Mouse (Mus musculus): ENCODE data around the gene Lpcat3. TPM values are rescaled to one million over a fixed set of nuclear protein-coding genes. Genes with fewer than 3 reads are reported as not detected.
"Not testable (repeated sequence)": the region's sequence is repeated elsewhere in the genome, so short reads cannot be mapped to it uniquely, and the experiment has no call there.

Gene Lpcat3
- total RNA-seq, 2 experiments from 2014 or later, result 14.6 to 19.0 TPM

DNA sequence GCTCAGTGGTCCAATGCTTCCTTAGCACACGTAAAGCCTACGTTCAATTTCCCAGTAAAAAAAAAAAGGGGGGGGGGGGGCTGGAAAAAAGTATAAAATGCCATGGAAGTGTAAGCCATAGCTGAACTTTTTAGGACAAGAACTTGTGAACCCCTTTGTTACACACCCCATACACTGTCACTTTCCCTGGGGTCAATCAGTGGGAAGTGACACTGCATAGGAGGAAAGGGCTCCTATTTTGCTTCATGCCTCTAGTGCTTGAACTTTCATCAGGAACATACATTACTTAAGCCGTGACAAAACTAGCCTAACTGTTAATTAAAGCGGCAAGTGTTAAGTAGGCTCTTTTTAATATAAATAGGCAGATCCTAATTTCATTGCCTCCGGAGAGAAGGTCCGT, 832 bp upstream of the Lpcat3 start:
- intact Hi-C loops (cut with DNase I), result loop anchor here (2.0 to 5.0 kb wide), 4 partner anchors 21 to 97 kb away; partner anchors contain the start of gene Grcc10
- no peak for DNase-seq

DNA sequence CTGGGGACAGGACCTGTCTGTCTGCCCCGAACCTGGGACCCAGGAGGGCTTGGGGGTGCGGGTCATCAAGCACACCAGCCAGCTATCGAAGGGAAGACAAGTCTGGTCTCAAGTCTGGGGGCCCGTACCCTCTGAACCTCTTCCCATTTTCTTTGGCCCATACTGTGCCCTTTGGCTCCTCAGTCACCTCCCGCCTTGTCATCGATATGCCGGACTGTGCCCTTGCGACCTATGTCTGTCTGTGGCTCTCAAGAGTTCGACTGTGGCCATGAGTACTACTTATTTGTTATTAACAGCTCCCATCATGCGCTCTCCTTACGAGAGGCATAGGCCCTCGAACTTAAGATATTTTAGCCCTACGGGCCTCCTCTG, 583 bp downstream of the Lpcat3 start:
- H3K4me3 ChIP-seq, result peak overlapping the region; percentile 95
- intact Hi-C loops (cut with DNase I), result loop anchor here (2.0 to 5.0 kb wide), 4 partner anchors 23 to 95 kb away; partner anchors contain the start of gene Grcc10
- no peak for TF ChIP-seq CTCF (IDR thresholded peaks at IDR 0.05)
- peak overlapping the region; percentile 89 for H3K27ac ChIP-seq
- DNase-seq, result no peak

More for the DNA sequence above, 832 bp upstream of the Lpcat3 start:
- TF ChIP-seq CTCF (IDR thresholded peaks at IDR 0.05), result no peak
- H3K4me3 ChIP-seq, result peak overlapping the region; percentile 95
- H3K27ac ChIP-seq, result peak overlapping the region; percentile 89

DNA sequence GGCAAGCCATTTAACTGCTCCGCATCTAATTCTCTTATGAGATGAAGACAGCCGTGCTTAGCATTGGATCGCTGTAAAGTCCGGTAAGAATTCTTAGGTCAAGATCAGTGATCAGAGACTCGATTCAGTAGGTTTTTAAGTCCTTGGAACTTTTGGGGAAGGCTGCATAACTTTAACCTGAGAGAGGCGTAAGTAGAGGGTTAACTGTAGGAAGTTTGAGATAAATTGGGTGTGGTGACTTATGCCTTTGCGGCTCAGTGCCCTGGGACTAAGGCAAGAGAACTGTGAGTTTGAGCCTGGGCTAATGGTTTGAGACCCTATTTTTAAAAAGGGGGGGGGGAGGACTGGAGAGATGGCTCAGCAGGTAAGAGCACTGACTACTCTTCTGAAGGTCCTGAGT, 1.4 kb downstream of the Lpcat3 start:
- no peak for TF ChIP-seq CTCF (IDR thresholded peaks at IDR 0.05)
- intact Hi-C loops (cut with DNase I), result loop anchor here (5.0 kb wide), 2 partner anchors 38 to 78 kb away; partner anchors contain the start of gene Grcc10
- no peak for DNase-seq
- H3K4me3 ChIP-seq, result peak overlapping the region; percentile 95; the same call in 1 of the 2 replicates
- no peak overlapping the region for H3K27ac ChIP-seq

DNA sequence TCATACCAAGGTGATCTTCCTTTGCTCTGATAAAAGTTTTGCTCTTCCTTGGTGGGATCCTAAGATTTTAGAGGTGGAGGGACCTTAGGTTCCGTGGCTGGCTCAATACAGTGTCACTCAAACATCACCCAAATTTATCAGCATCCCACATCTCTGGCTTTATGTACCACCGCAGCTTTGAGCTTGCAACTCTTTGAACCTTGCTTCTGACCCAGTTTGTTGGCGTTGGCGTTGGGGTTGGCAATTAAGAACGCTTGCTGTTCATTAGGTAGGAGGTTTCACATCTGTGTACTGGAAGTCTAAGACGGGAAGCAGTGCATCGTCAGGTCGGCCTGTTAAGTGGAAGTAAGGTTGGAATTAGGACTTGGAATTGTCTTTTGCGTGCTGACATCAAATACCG, 2.2 kb downstream of the Lpcat3 start:
- DNase-seq, result no peak
- no peak for TF ChIP-seq CTCF (IDR thresholded peaks at IDR 0.05)
- H3K4me3 ChIP-seq, result no peak overlapping the region
- intact Hi-C loops (cut with DNase I), result no loop called here
- H3K27ac ChIP-seq, result no peak overlapping the region

DNA sequence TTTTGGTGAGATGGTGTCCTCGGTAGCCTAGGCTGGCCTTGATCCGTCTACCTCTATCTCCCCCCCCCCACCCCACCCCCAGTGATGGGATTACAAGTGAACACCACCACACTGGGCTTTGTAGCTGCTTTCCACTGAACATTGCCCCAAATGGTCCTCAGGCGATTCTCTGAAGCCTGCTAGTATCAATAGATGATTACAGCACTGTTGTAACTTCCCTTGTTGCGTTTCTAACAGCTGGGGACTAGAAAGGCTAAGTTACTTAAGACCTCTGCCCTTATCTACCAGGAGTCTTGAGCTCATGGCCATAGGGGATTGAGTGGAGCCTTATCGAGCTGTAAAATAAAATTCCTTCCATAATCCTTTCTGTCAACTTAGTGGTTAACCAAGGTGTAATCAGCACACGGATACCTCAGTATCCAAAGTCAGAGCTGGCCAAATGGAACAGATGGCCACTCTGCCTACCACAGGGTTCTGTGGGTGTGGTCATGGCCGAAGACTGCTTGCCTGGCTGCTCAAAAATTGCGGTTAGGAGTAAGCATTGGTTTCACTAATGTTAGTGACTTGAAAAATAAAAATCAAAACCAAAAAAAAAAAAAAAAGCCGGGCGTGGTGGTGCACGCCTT, 6.5 kb downstream of the Lpcat3 start:
- no peak for TF ChIP-seq CTCF (IDR thresholded peaks at IDR 0.05)
- no peak for DNase-seq
- intact Hi-C loops (cut with DNase I), result no loop called here
- H3K27ac ChIP-seq, result no peak overlapping the region
- no peak overlapping the region for H3K4me3 ChIP-seq

DNA sequence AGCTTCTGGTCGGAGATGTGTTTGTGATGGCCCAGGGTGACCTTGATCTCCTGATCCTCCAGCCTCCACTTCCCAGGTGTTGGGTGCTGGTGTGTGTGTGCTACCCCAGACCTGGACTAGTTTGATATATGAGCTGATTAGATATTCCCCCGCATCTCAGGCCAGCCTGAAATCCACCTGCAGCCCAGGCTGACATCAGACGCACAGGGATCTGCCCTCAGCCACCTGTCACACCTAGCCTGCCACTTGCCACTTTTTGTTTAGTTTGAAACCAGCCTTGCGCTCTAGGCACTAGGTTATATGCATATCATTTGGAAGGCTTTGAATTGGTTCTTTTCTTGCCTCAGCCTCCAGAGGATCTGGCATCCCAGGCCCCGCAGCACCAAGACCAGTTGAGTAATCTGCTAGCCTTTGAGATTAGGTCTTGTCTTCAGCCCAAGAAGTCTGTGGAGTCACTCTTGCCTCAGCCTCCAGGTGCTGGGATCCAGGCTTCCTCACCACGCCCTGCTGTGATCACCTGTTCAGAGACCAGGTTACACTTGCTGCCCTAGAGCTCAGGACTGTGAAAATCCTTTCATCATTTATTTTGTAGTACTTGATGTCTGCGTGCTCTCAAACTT, 7.6 kb downstream of the Lpcat3 start:
- no peak overlapping the region for H3K27ac ChIP-seq
- intact Hi-C loops (cut with DNase I), result no loop called here
- H3K4me3 ChIP-seq, result no peak overlapping the region
- DNase-seq, result no peak
- no peak for TF ChIP-seq CTCF (IDR thresholded peaks at IDR 0.05)

DNA sequence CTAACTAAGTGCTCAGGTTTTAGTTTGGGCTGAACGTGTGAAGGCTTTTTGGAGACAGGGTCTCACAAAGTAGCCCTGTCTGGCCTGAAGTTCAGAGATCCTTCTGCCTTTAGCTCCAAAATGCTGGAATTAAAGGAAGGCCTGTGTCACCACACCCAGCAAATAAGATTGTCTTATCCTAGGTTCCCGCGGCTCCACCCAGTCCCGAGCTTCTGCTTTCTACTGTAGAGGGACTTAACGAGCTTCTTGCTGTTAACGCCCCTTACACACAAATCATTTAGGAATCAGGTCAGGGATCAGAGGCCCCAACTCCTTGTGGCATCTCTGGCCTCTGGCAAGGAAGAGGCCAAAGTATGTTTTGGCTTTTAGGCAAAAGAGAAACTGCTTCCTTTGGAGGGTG, 9.3 kb downstream of the Lpcat3 start:
- no peak for DNase-seq
- intact Hi-C loops (cut with DNase I), result no loop called here
- Histone ChIP-seq H3K4me3 (no peak overlapping the region), H3K27ac (peak overlapping the region; percentile 39; the same call in 1 of the 2 replicates)
- no peak for TF ChIP-seq CTCF (IDR thresholded peaks at IDR 0.05)

DNA sequence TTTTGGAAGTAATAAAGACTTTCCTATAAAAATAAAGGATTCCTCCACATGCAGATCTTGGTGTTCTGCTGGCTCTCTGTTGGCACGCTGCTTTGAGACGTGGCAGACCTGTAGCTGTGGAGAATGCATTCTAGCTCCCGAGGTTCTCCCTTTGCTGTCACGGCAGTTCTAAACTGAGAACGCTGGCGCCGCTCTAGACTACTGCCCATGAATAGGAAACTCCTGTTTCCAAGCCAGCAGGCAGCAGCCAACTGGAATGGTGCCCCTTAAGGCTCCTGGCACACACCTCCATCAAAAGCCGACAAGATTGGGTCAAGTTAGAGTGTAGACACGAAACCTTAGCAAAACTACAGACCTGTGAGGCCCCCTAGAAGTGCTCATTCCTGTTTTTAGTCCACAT, 10.8 kb downstream of the Lpcat3 start:
- no peak overlapping the region for H3K4me3 ChIP-seq
- H3K27ac ChIP-seq, result peak overlapping the region; percentile 69
- no peak for TF ChIP-seq CTCF (IDR thresholded peaks at IDR 0.05)
- intact Hi-C loops (cut with DNase I), result no loop called here
- DNase-seq, result peak; percentile 82

DNA sequence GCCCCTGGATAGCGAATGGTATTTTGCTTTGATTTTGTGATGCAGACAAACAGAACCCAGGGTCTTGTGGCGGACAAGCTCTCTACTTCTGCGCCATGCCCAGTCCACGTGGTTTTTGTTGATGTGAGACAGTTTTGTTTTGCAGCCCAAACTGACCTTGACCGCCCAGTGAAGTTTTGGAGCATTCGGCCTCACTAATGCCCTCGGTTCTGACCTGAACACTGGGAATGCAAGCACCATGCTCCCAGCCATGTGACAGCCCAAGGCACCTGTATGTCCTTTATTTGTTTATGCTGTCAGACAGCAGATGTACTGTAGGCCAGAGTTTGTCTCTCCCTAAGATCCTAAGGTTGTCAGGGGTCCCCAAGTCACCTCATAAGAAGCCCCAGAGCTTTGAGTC, 11.8 kb downstream of the Lpcat3 start:
- no peak overlapping the region for H3K4me3 ChIP-seq
- TF ChIP-seq CTCF (IDR thresholded peaks at IDR 0.05), result no peak
- H3K27ac ChIP-seq, result no peak overlapping the region
- intact Hi-C loops (cut with DNase I), result no loop called here
- no peak for DNase-seq

DNA sequence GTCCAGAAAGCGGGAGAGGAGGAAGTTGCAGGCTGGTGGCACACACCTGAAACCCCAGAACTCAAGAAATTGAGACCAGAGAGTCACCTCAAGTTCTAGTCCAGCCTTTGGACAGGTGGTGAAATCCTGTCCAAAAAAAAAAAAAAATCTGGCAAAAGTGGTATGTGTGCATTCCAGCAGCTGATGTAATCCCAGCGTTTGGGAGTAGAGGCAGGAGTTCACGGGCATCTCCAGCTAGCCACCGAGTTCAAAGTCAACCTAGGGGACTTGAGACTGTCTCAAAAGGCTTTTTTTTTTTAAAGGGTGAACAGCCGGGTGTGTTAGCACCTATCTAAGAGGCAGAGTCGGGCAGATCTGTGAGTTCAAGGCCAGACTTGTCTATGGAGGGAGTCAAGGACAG, 13.3 kb downstream of the Lpcat3 start:
- TF ChIP-seq CTCF (IDR thresholded peaks at IDR 0.05), result no peak
- no peak for DNase-seq
- intact Hi-C loops (cut with DNase I), result no loop called here
- Histone ChIP-seq H3K27ac (no peak overlapping the region), H3K4me3 (no peak overlapping the region)

DNA sequence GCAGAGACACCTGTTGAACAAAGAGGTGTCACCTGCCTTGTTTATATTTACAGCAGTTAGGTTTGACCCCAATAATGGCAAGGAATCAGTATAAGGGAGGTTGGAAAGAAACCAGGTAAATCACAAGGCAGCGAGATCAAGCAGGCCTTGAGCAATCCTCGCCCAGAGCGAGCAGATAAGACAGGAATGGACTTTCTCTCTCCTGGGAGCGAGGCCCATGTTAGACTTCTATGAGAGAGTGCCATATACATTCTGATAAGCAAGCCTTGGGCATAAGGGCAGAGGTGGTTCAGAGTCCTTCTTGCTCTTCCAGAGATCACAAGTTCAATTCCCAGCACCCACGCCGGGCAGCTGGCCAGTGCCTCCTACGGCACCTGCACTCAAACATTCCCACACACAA, 15.9 kb downstream of the Lpcat3 start:
- intact Hi-C loops (cut with DNase I), result no loop called here
- no peak overlapping the region for H3K4me3 ChIP-seq
- no peak for TF ChIP-seq CTCF (IDR thresholded peaks at IDR 0.05)

DNA sequence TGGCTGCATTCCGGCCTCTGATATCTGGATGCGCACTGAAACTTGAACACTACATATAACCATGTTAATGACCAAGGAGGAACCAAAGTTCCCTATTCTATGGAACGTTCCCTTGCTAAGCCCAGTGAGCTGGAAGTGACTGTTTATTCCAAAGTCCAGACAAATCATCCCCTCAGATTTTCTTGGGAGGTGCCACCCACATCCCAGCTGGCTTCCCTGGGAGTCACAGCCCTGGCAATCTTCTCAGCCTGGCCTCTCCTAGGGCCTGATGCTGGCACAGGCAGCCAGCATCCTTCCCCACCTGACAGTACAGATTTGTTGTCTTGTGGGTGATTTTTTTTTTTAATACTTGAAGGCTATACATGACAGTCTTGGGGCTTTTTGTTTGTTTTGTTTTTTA, 16.7 kb downstream of the Lpcat3 start:
- no peak overlapping the region for H3K27ac ChIP-seq
- TF ChIP-seq CTCF (IDR thresholded peaks at IDR 0.05), result no peak
- intact Hi-C loops (cut with DNase I), result no loop called here
- no peak overlapping the region for H3K4me3 ChIP-seq
- no peak for DNase-seq

More for the DNA sequence above, 15.9 kb downstream of the Lpcat3 start:
- no peak for DNase-seq
- H3K27ac ChIP-seq, result no peak overlapping the region

DNA sequence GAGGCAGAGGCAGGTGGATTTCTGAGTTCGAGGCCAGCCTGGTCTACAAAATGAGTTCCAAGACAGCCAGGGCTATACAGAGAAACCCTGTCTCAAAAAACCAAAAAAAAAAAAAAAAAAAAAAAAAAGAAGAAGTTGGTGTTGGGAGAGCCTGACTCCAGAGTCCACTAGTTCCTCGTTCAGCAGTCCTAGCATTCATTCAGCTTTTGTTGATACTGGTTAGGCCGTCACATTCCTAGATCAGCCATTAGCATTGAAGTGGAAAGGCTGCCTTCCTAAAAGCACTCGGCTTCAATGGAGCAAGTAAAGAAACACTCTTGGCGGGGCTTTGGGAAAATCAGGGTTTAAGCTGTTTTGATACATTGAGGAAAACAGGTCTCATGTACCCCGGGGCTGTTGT, 19.5 kb downstream of the Lpcat3 start:
- DNase-seq; H3K4me3 ChIP-seq; H3K27ac ChIP-seq; intact Hi-C loops (cut with DNase I): not testable (repeated sequence)

Measured in gastrocnemius, adult 2 months (tissue).